Mouse (Mus musculus) layer of hippocampus, postnatal 14 days (tissue): ENCODE results near the gene Fam213b. TPM values are rescaled to one million over a fixed set of nuclear protein-coding genes. Genes with fewer than 3 reads are reported as not detected.
A peak's percentile ranks its signal among the peaks of the same experiment; 100 is the strongest.

Source experiments
- DNase-seq, 2 experiments: peaks; one replicate each; pipeline ENCODE4 v3.0.0; 2021 to 2022; ENCODE audit warnings: low spot score in 2 of 2, mixed read lengths in 1 of 2
- total RNA-seq, 2 experiments: library from RNA; stranded (reverse); gene quantifications; 2 replicates each; pipeline ENCODE4 v1.2.3; 2021

Fam213b gene
- total RNA-seq, 2 experiments from 2014 or later = 34.2 to 40.9 TPM

DNA sequence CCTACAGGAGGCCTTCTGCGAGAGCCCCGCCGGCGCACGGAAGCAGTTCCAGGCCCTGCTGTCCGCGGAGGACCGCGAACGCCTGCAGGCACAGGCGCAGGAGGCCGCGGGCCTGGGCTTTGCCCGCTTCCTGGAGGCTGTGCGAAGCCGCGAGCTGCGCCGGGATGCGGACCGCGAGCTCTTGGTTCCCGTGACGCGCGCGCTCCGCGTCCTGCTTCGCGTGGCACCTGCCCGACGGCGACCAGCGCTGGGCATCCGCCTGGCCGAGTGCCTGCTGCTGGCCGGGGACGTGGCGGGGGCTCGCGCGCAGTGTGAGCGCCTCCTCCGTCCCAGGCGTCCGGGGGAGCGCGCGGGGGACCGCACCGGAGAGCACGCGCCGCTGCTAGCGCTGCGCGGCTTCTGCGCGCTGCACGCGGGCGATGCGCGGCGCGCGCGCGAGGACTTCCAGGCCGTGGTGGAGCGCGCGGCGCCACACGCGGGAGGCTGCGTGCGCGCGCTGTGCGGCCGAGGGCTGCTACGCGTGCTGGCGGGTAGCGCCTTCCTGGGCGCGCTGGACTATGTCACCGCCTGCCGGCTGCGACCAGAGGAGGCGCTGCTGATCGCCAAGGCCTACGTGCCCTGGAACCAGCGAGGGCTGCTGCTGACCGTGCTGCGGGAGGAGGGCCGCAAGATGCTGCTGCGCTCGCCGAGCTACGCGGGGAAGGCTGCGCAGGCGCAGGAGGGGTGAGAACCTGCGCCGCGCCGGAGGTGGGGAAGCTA lies 43.0 kb downstream of the Fam213b start:
- DNase-seq = peak; percentile 90

DNA sequence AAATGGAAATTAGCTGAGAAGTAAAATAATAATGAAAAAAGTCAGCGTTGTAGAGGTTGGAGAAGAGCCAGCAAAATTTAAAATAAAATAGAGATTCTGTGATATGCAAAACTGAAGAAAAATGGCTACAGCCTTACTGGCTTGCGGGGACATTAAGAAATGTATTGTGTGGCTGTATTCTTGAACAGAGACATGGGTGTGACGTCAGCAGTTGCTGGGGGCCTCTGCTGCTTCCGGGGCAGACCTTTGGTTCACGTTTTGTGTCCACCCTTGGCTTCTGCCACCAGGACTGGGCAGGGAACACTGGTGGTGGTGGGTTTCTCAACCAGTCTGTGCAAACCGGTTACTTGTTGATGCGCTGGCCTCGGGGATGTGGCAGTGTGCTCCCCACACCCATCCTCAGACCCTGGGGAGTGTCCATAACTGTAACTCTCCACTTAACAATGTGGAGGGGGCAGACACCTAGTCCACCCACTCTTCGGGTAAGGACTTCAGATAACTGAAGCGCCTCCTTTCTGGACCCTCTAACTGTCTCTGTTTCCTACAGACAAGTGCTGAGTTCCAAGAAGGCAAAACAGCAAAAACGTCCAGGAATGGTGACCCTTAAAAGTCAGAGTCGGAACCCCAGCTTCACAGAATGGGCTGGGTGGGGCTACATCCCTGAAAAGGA lies 44.1 kb downstream of the Fam213b start:
- no peak for DNase-seq

- DNase-seq = no peak
Observed at GRCm38 (mm10) chr4:154853881-154854280, 45.1 kb downstream of the Fam213b start.

- DNase-seq = no peak
Observed at GRCm38 (mm10) chr4:154852696-154853095, 46.2 kb downstream of the Fam213b start.

Other genes starting within 250 kb of the Fam213b start
- not detected for gene Actrt2, start 231.3 kb downstream of the Fam213b start, total RNA-seq
- 1 to 10 TPM; 4.0 to 4.4 TPM for gene Ttc34, start 61.7 kb downstream of the Fam213b start, total RNA-seq
- gene Mmel1, start 29.6 kb downstream of the Fam213b start, total RNA-seq = under 1 TPM; 0.33 to 0.41 TPM
- gene Tnfrsf14, start 29.4 kb upstream of the Fam213b start, total RNA-seq = 1 to 10 TPM in 1 of 2 experiments, under 1 TPM in 1; 0.81 to 1.1 TPM
- 10 to 100 TPM; 36.2 to 37.0 TPM for gene Hes5, start 61.8 kb upstream of the Fam213b start, total RNA-seq
- gene Pank4, start 65.0 kb upstream of the Fam213b start, total RNA-seq = 10 to 100 TPM; 29.8 to 35.0 TPM
- gene Plch2, start 157.6 kb upstream of the Fam213b start, total RNA-seq = 10 to 100 TPM; 90.9 to 97.9 TPM
- 10 to 100 TPM; 22.1 to 26.3 TPM for gene Pex10, start 167.9 kb upstream of the Fam213b start, total RNA-seq
- gene Rer1, start 187.2 kb upstream of the Fam213b start, total RNA-seq = 10 to 100 TPM; 60.7 to 66.3 TPM
- gene Morn1, start 187.4 kb upstream of the Fam213b start, total RNA-seq = 10 to 100 TPM; 13.5 to 14.1 TPM